Mouse (Mus musculus): ENCODE measurements at regions not wholly inside any gene's neighbourhood (a gene's known extent, or its start where the extent isn't known, plus 50 kb on each side); places are given as distances from the start of the nearest gene placed in this dataset.

- H3K27me3 ChIP-seq (ENCODE audit: control insufficient read depth, insufficient read depth, insufficient read length), result no peaks in the 10 kb centered on the region
- no peaks in the 10 kb centered on the region for H3K36me3 ChIP-seq (ENCODE audit: control insufficient read depth, insufficient read depth)
- H3K4me2 ChIP-seq (ENCODE audit: low read depth), result peak overlapping the region; percentile 53
- TF ChIP-seq POLR2AphosphoS2 (IDR thresholded peaks at IDR 0.05; ENCODE audit: insufficient read length, low read depth) (peak; percentile 81), MAX (IDR thresholded peaks at IDR 0.05; ENCODE audit: low read depth) (peak; percentile 71), TCF12 (IDR thresholded peaks at IDR 0.05; ENCODE audit: insufficient read depth, poor library complexity, severe bottlenecking) (peak; percentile 27), TCF3 (IDR thresholded peaks at IDR 0.05; ENCODE audit: insufficient read length, low read depth) (no peak), E2F4 (IDR thresholded peaks at IDR 0.05; ENCODE audit: insufficient read depth) (no peak), CEBPB (IDR thresholded peaks at IDR 0.05; ENCODE audit: insufficient read depth, poor library complexity, severe bottlenecking) (peak; percentile 95), SRF (IDR thresholded peaks at IDR 0.05; ENCODE audit: control insufficient read depth, insufficient read length, low read depth) (no peak), MYOD1 (IDR thresholded peaks at IDR 0.05; ENCODE audit: control insufficient read depth in 1 of 3, insufficient read length in 2 of 3, low read depth in 2 of 3) (peak in 1 of 3 experiments; percentile 61), REST (IDR thresholded peaks at IDR 0.05; ENCODE audit: insufficient read depth, insufficient read length) (no peak), USF1 (IDR thresholded peaks at IDR 0.05; ENCODE audit: low read depth) (peak; percentile 87), MYOG (IDR thresholded peaks at IDR 0.05; ENCODE audit: control insufficient read depth in 1 of 3, insufficient read depth in 1 of 3, insufficient read length in 2 of 3, low read depth in 2 of 3) (no peak), POLR2A (IDR thresholded peaks at IDR 0.05; ENCODE audit: insufficient read length, low read depth) (peak; percentile 81)
- no peak overlapping the region for H3K4me3 ChIP-seq
- no peak overlapping the region for H3ac ChIP-seq (ENCODE audit: control insufficient read depth, insufficient read length)
- no peaks in the 10 kb centered on the region for H3K79me2 ChIP-seq (ENCODE audit: control insufficient read depth, insufficient read depth)
Measured at GRCm38 (mm10) chr4:55730266-55730665, 198.0 kb upstream of the Klf4 start.

DNA sequence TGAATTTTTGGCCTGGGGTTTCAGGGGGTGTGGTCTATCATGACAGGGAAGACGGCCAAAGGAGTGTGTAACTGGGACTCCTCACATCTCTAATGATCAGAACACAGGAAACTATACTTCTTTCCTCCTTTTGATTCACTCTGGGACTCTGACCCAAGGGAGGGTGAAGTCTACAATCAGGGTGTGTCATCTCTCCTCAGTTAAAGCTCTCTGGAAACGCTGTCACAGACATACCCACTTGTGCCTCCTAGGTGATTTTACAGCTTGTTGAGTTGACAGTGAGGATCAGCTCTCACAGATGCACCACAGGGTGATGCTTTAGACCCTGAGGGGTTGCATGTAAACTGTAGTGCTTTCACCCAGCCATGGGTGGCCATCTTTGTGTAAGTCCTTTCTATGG is 194.9 kb upstream of the Klf4 start:
- Histone ChIP-seq H3K4me3 (no peak overlapping the region), H3ac (ENCODE audit: control insufficient read depth, insufficient read length) (no peak overlapping the region), H3K4me2 (ENCODE audit: low read depth) (no peak overlapping the region), H3K79me2 (ENCODE audit: control insufficient read depth, insufficient read depth) (no peaks in the 10 kb centered on the region), H3K36me3 (ENCODE audit: control insufficient read depth, insufficient read depth) (no peaks in the 10 kb centered on the region), H3K27me3 (ENCODE audit: control insufficient read depth, insufficient read depth, insufficient read length) (no peaks in the 10 kb centered on the region)
- TF ChIP-seq CEBPB (IDR thresholded peaks at IDR 0.05; ENCODE audit: insufficient read depth, poor library complexity, severe bottlenecking) (no peak), E2F4 (IDR thresholded peaks at IDR 0.05; ENCODE audit: insufficient read depth) (no peak), TCF12 (IDR thresholded peaks at IDR 0.05; ENCODE audit: insufficient read depth, poor library complexity, severe bottlenecking) (no peak), TCF3 (IDR thresholded peaks at IDR 0.05; ENCODE audit: insufficient read length, low read depth) (no peak), POLR2A (IDR thresholded peaks at IDR 0.05; ENCODE audit: insufficient read length, low read depth) (no peak), MYOD1 (IDR thresholded peaks at IDR 0.05; ENCODE audit: control insufficient read depth in 1 of 3, insufficient read length in 2 of 3, low read depth in 2 of 3) (no peak), USF1 (IDR thresholded peaks at IDR 0.05; ENCODE audit: low read depth) (no peak), SRF (IDR thresholded peaks at IDR 0.05; ENCODE audit: control insufficient read depth, insufficient read length, low read depth) (no peak), REST (IDR thresholded peaks at IDR 0.05; ENCODE audit: insufficient read depth, insufficient read length) (no peak), MAX (IDR thresholded peaks at IDR 0.05; ENCODE audit: low read depth) (no peak), POLR2AphosphoS2 (IDR thresholded peaks at IDR 0.05; ENCODE audit: insufficient read length, low read depth) (no peak), MYOG (IDR thresholded peaks at IDR 0.05; ENCODE audit: control insufficient read depth in 1 of 3, insufficient read depth in 1 of 3, insufficient read length in 2 of 3, low read depth in 2 of 3) (no peak)

GRCm38 (mm10) chr4:55726081-55726480 is 193.8 kb upstream of the Klf4 start:
- H3K36me3 ChIP-seq (ENCODE audit: control insufficient read depth, insufficient read depth), result no peaks in the 10 kb centered on the region
- TF ChIP-seq USF1 (IDR thresholded peaks at IDR 0.05; ENCODE audit: low read depth) (no peak), MYOG (IDR thresholded peaks at IDR 0.05; ENCODE audit: control insufficient read depth in 1 of 3, insufficient read depth in 1 of 3, insufficient read length in 2 of 3, low read depth in 2 of 3) (no peak), POLR2A (IDR thresholded peaks at IDR 0.05; ENCODE audit: insufficient read length, low read depth) (no peak)
- H3K79me2 ChIP-seq (ENCODE audit: control insufficient read depth, insufficient read depth), result no peaks in the 10 kb centered on the region
- no peak overlapping the region for H3K4me3 ChIP-seq
- H3K4me2 ChIP-seq (ENCODE audit: low read depth), result no peak overlapping the region
- H3ac ChIP-seq (ENCODE audit: control insufficient read depth, insufficient read length), result no peak overlapping the region
- no peaks in the 10 kb centered on the region for H3K27me3 ChIP-seq (ENCODE audit: control insufficient read depth, insufficient read depth, insufficient read length)

DNA sequence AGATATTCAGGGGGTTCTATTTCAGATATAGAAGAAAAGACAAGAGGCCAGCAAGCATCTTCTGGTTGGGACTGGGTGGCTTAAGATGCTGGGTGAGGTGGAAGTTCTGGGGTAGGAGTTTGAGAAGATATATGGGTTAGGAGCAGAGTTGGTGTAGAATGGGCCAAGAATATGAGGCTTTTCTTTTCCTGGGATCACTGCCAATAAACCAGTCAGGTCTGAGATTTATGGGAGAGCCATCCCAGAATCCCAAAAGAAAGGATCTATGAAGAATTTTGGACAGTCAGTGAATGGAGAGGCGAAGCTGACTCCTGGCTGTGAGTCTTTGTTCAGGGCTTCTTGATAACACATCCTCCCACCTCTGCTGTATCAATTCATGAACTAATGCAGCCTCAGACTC is 192.0 kb upstream of the Klf4 start:
- no peak overlapping the region for H3K4me2 ChIP-seq (ENCODE audit: low read depth)
- no peaks in the 10 kb centered on the region for H3K27me3 ChIP-seq (ENCODE audit: control insufficient read depth, insufficient read depth, insufficient read length)
- no peaks in the 10 kb centered on the region for H3K79me2 ChIP-seq (ENCODE audit: control insufficient read depth, insufficient read depth)
- TF ChIP-seq MYOD1 (IDR thresholded peaks at IDR 0.05; ENCODE audit: control insufficient read depth in 1 of 3, insufficient read length in 2 of 3, low read depth in 2 of 3) (no peak), MAX (IDR thresholded peaks at IDR 0.05; ENCODE audit: low read depth) (no peak), POLR2A (IDR thresholded peaks at IDR 0.05; ENCODE audit: insufficient read length, low read depth) (no peak), POLR2AphosphoS2 (IDR thresholded peaks at IDR 0.05; ENCODE audit: insufficient read length, low read depth) (no peak), TCF12 (IDR thresholded peaks at IDR 0.05; ENCODE audit: insufficient read depth, poor library complexity, severe bottlenecking) (no peak), SRF (IDR thresholded peaks at IDR 0.05; ENCODE audit: control insufficient read depth, insufficient read length, low read depth) (no peak), MYOG (IDR thresholded peaks at IDR 0.05; ENCODE audit: control insufficient read depth in 1 of 3, insufficient read depth in 1 of 3, insufficient read length in 2 of 3, low read depth in 2 of 3) (no peak), CEBPB (IDR thresholded peaks at IDR 0.05; ENCODE audit: insufficient read depth, poor library complexity, severe bottlenecking) (no peak), REST (IDR thresholded peaks at IDR 0.05; ENCODE audit: insufficient read depth, insufficient read length) (no peak)
- no peak overlapping the region for H3ac ChIP-seq (ENCODE audit: control insufficient read depth, insufficient read length)
- no peaks in the 10 kb centered on the region for H3K36me3 ChIP-seq (ENCODE audit: control insufficient read depth, insufficient read depth)
- H3K4me3 ChIP-seq, result no peak overlapping the region

GRCm38 (mm10) chr4:55723124-55723523 is 190.9 kb upstream of the Klf4 start:
- TF ChIP-seq SRF (IDR thresholded peaks at IDR 0.05; ENCODE audit: control insufficient read depth, insufficient read length, low read depth), result no peak

More at GRCm38 (mm10) chr4:55723124-55723523, 190.9 kb upstream of the Klf4 start:
- H3K4me3 ChIP-seq, result no peak overlapping the region
- no peaks in the 10 kb centered on the region for H3K79me2 ChIP-seq (ENCODE audit: control insufficient read depth, insufficient read depth)
- no peak overlapping the region for H3ac ChIP-seq (ENCODE audit: control insufficient read depth, insufficient read length)
- no peaks in the 10 kb centered on the region for H3K36me3 ChIP-seq (ENCODE audit: control insufficient read depth, insufficient read depth)
- H3K4me2 ChIP-seq (ENCODE audit: low read depth), result no peak overlapping the region
- no peaks in the 10 kb centered on the region for H3K27me3 ChIP-seq (ENCODE audit: control insufficient read depth, insufficient read depth, insufficient read length)

All from myocyte (in vitro differentiated cells).